Mouse (Mus musculus) thymus, adult 2 months (tissue): ENCODE measurements around the gene 1700037H04Rik. TPM values are rescaled to one million over a fixed set of nuclear protein-coding genes. Genes with fewer than 3 reads are reported as not detected.

Experiments used
- DNase-seq: peaks from one replicate; pipeline ENCODE4 v3.0.0; 2021
- H3K27ac ChIP-seq: fragments of 200-500 bp; 2 replicates; pipeline ENCODE4 v1.5.1; 2012; ENCODE audit warnings: low read length, control low read depth; ENCODE audit not compliant: control insufficient read depth, insufficient read depth
- H3K27me3 ChIP-seq: fragments of 200-500 bp; 2 replicates; pipeline ENCODE4 v1.6.1; 2012; ENCODE audit warnings: mild to moderate bottlenecking, low read length, moderate library complexity, mixed read lengths; ENCODE audit not compliant: control insufficient read depth, insufficient read depth
- H3K36me3 ChIP-seq: fragments of 200-500 bp; 2 replicates; pipeline ENCODE4 v1.6.1; 2012; ENCODE audit warnings: mild to moderate bottlenecking, low read length, moderate library complexity; ENCODE audit not compliant: control insufficient read depth, insufficient read depth
- H3K4me1 ChIP-seq: fragments of 200-500 bp; replicated peaks from 2 replicates; pipeline ENCODE4 v1.6.1; 2012; ENCODE audit warnings: low read length; ENCODE audit not compliant: control insufficient read depth, insufficient read depth
- H3K4me3 ChIP-seq: fragments of 200-500 bp; 2 replicates; pipeline ENCODE4 v1.5.1; 2012; ENCODE audit warnings: mild to moderate bottlenecking, low read length, control low read depth, moderate library complexity; ENCODE audit not compliant: control insufficient read depth, insufficient read depth
- CTCF ChIP-seq: fragments of 200-500 bp; IDR thresholded peaks from 2 replicates; pipeline ENCODE4 v1.5.1; 2012; ENCODE audit warnings: mild to moderate bottlenecking, control low read depth, low read length, moderate library complexity, borderline replicate concordance; ENCODE audit not compliant: control insufficient read depth, poor library complexity, insufficient read depth; ENCODE audit errors: extremely low read depth
- POLR2A ChIP-seq: fragments of 200-500 bp; IDR thresholded peaks from 2 replicates; pipeline ENCODE4 v1.6.1; 2012; ENCODE audit warnings: mild to moderate bottlenecking, low read length, control low read depth, moderate library complexity; ENCODE audit not compliant: control insufficient read depth, poor library complexity, insufficient read depth; ENCODE audit errors: extremely low read depth
- WGBS: fragments of 180-500 bp; shearing (Covaris S2); methylation state at CpG from one replicate; pipeline ENCODE4 v1.1.7; 2018; 5-methylcytosine and 5-hydroxymethylcytosine counted together
- polyA plus RNA-seq: library from polyadenylated mRNA; depleted of rRNA; stranded (reverse); fragments of >200 nt; gene quantifications from 2 replicates; pipeline ENCODE4 v1.2.3, GENCODE M21; 2012; rRNA removed

1700037H04Rik gene
- polyA plus RNA-seq, result 108 and 135 TPM in 2 replicates

DNA sequence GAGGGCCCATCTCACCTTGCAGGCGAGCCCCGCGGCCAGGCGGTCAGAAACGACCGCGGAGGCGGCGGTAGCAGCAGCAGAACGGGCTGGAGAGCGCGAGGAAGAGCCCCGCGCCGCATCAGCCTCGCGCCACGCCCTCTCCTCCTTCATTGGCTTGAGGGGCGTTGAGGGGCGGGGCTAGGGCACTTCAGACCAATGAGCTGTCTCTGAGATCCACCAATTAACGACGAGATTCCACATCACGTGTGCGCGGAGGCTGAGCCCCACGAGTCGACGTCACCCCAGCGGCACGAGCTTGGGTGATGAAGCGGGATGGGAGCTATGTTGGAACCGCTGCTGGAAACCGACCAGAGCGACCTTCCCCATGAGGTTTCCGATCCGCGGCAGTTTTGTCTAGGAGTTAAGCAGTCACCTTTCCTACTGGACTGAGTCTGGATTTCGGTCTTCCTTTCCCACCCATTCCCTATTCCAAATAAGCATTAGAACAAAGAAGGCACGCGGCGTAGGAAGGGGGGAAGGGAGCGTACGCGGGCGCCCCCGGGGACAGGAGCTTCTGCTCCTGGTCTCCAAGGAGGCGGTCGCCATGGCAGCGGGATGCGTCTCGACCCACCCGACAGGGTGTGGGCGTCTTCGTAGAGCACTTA lies at the start of gene 1700037H04Rik:
Gene 1700037H04Rik (minus strand): TSS at position 144 of the 644 bp plus-strand sequence.
- Histone ChIP-seq H3K36me3 (no peaks in the 10 kb centered on the region), H3K4me3 (peak within 1 kb of the TSS; percentile 61), H3K4me1 (peaks cover 12% of the 10 kb centered on the region), H3K27ac (no peak within 1 kb of the TSS), H3K27me3 (no peaks in the 10 kb centered on the region)
- WGBS, result under 1% methylated on average over 54 of the region's 54 CpGs
- peak; percentile 96 for DNase-seq
- 0 out of 2 replicates have a peak, but pooled peaks have one; percentile 18 for TF ChIP-seq CTCF
- TF ChIP-seq POLR2A, result peak; percentile 82

DNA sequence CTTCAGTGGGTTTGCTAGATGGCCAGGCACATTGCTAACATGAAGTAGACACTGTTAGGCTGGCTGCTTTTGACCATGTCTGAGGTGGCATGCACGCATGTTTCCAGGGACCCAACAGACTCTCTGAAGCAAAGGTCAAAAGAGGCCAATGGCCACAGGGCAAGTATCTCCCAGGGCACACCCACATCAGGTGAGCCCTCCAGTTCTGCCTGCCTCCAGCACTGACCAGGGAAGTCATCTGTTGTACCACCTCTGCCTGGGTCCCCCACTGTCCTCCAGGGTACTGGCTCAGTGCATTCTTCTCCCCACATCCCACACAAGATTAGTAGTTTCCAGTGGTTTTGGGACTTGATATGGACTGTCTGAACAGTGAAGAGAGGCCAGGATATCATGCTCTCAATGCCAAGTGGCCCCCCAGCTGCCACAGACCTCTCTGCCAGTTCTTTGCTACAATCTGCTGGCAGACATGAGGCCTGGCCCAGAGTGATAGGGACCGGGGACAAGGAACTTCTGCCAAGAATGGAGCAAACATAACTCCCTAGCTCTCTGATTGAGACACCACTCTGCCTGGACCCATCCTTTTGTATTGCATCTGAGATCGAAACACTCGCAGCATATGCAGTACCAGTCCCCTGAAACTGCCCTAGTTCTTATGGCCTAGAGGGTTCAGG lies 49.4 kb upstream of the 1700037H04Rik start:
- no peak for TF ChIP-seq POLR2A
- no peak for TF ChIP-seq CTCF
- no peak overlapping the region for H3K4me3 ChIP-seq
- 91% methylated on average over 4 of the region's 4 CpGs for WGBS
- no peak for DNase-seq
- H3K4me1 ChIP-seq, result peaks cover 16% of the 10 kb centered on the region
- H3K27me3 ChIP-seq, result no peaks in the 10 kb centered on the region
- no peaks in the 10 kb centered on the region for H3K36me3 ChIP-seq
- no peak overlapping the region for H3K27ac ChIP-seq

DNA sequence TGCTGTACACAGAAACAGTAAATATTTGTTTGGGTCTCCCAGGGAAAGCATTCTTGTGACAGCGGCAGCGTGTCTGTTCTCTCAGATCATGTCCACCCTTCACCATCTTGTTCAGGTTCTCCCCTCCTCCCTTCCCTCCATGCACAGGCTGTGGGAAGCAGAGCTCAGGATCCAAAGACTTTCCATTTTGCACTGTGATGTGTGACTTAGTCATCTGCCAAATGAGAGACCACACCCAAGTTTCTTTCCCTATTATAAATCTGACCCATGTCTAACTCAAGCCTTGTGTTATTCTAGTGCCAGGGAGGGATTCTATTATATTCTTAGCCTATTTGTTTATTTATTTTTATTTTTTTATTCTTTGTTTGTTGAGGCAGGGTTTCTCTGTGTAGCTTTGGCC lies 48.5 kb upstream of the 1700037H04Rik start:
- DNase-seq, result no peak
- Histone ChIP-seq H3K27ac (no peak overlapping the region), H3K27me3 (no peaks in the 10 kb centered on the region), H3K4me1 (peaks cover 16% of the 10 kb centered on the region), H3K4me3 (no peak overlapping the region), H3K36me3 (no peaks in the 10 kb centered on the region)
- no peak for TF ChIP-seq POLR2A
- no peak for TF ChIP-seq CTCF
- WGBS, result 94% methylated on average over 2 of the region's 2 CpGs

DNA sequence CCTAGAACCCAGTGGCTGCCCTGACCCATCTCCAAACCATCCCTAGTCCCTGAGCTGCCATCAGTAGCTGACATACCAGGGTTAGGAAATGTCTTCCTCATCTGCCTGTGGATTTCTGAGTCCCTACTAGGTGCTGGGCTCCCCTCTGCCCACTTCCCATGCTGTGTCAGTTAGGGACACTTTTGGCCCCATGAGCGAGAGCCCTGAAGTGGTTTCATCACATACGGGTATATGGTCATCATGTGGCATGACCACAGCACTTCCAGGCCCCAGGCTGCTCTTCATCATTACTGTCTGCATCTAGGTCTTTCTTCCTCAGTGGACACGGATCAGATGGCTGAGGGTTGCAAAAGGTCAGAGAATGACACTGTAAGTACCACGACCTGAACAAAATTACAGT lies 46.9 kb upstream of the 1700037H04Rik start, which contains the start of gene Ap5s1:
Gene Ap5s1 (plus strand): TSS at position 301 of the 400 bp plus-strand sequence.
- no peak for DNase-seq
- H3K4me3 ChIP-seq, result no peak within 1 kb of the TSS
- H3K27me3 ChIP-seq, result no peaks in the 10 kb centered on the region
- TF ChIP-seq CTCF (no peak), POLR2A (no peak)
- H3K27ac ChIP-seq, result no peak within 1 kb of the TSS
- H3K4me1 ChIP-seq, result peaks cover 16% of the 10 kb centered on the region
- no peaks in the 10 kb centered on the region for H3K36me3 ChIP-seq
- 93% methylated on average over 4 of the region's 4 CpGs for WGBS

DNA sequence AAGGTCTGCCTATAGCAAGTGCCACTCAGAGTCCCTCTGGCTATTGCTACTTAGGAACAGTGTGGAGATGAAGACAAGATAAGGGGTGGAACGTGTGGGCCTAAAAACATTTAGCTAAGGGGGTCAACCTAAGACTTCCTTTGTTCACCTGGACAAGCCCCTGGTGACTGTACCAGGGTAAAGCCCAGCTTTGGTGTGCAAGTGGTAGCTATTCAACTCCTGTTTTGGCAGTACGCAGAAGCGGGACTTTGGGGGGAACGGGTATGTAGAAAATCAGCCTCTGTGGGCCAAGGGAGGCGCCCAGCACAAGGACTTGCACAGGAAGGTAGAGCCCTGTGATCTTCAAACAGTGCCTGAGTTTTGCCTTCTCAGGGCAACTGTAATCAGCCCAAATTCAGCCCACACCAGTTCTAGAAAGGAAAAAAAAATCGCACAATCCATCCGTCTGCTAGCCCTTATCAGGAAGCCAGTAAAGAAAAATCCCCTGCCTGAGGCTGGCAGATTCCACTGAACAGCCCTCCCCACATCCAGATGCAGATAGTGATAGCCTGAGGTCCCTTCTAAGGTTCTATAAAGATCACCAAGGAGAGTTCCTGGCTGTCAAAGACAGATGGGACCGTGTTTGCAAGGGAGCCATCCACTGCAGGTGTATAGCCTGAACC lies 45.8 kb upstream of the 1700037H04Rik start:
- WGBS, result 78% methylated on average over 8 of the region's 8 CpGs
- Histone ChIP-seq H3K27ac (no peak overlapping the region), H3K4me3 (no peak overlapping the region), H3K36me3 (no peaks in the 10 kb centered on the region), H3K27me3 (no peaks in the 10 kb centered on the region), H3K4me1 (peaks cover 12% of the 10 kb centered on the region)
- TF ChIP-seq CTCF (no peak), POLR2A (no peak)
- DNase-seq, result no peak

DNA sequence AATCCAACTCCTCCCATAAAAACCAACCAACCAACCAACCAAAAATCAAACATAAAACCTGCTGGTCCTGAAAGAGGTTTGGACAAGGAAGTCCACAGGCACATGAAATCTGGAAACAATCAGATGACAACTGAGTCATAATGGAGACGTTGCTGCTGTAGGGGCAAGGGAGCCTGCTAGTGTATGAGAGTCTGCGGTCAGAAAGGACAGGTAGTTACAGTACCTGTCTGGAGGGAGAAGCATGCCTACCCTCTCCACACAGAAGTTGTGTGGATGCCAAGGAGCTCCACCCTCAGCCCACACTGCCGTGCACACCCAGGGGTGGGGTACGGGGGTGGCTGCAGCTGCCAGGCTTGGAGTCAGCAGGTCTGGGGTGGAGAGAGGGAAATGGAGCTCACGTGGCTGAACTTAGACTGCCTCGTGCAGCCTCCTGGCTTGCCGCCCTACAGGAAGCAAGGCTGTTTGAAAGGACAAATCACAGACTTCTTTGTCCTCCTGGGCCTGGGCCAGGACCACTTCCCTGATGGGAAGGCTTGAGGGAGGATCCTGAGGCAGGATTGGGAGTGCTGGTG lies 44.6 kb upstream of the 1700037H04Rik start:
- no peak for TF ChIP-seq POLR2A
- H3K4me3 ChIP-seq, result no peak overlapping the region

More for the DNA sequence above, 44.6 kb upstream of the 1700037H04Rik start:
- no peaks in the 10 kb centered on the region for H3K36me3 ChIP-seq
- H3K27ac ChIP-seq, result no peak overlapping the region
- H3K4me1 ChIP-seq, result peaks cover 8% of the 10 kb centered on the region
- WGBS, result 18% methylated on average over 7 of the region's 7 CpGs
- DNase-seq, result peak; percentile 19
- H3K27me3 ChIP-seq, result no peaks in the 10 kb centered on the region
